Mouse (Mus musculus): ENCODE measurements at regions not wholly inside any gene's neighbourhood (a gene's known extent, or its start where the extent isn't known, plus 50 kb on each side); places are given as distances from the start of the nearest gene placed in this dataset.

DNA sequence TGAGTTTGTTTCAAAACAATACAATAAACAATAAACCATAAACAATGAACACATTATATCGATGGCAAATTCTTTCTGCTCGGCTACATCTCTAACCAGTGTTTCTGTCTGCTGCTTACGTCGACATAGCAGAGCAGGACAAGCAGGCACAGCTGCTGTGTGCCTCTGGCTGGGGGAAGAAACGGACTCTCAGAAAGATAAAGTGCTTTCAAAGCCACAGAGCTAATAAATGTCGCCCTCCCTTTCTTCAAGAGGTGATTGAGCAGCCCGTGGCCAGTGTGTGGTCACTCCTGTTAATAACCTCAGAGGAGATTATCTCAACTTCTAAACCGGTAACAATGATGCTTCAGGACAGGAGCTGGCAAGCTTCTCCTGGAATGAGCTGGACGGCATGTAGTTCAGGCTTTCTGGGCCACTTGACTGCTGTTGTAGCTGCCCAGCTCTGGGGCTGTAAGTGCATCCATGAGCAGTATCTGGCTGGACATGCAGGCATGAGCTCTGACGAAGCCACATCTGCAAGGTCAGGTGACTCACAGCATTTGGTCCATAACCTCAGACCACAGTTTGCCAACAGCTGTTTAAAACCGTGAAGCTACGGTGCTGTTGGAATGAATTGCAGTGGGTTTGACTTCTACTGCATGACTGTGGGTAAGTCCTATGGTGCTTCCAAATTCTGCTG, 55.6 kb downstream of the Evx1 start:
- no peak for DNase-seq (ENCODE audit: low spot score in 2 of 2)

DNA sequence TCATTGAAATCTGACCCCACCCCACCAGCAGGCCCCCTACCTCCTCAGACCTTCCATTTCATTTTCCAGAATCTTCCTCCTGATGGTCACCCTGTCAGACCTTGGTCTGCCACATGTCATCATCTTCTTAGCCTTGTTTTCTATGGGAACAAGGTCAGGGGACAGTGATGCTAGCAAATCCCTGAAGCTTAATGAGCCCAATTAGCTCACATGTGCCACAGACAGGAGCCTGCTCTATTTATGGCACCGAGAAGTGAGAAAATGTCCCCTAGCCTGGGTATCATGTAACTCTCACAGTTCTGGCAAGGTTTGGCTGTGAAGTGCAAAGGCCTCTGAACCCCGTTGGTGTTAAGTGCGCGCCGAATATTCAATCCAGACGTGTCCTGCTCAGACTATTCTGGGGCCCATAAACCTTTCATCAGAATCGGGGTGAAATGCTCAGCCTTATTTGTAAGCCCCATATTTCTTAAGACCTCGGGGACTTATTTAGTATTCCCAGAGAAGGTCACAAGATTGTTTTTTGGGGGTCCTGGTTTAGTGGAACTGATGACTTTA, 57.6 kb downstream of the Evx1 start:
- DNase-seq (ENCODE audit: low spot score in 2 of 2), result no peak

DNA sequence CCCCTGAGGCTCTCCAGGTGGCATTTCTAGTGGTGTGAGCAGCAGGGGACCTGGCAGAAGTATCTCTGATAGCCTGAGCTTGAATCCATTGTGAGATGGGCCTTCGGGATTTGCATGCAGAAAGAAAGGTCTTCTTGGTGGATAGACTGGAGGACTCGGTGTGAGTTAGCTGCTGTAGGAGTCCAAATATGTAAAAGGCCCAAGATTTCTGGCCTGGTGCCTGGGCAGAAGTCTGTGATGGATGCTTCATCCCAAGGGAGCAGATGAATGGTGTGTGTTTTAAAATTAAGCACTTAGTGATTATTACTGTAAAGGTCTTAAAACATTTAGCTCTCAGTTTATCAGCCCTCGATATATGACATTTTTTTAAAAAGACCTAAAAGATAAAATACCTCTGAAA, 65.8 kb downstream of the Evx1 start:
- no peak for DNase-seq (ENCODE audit: low spot score in 2 of 2)

DNA sequence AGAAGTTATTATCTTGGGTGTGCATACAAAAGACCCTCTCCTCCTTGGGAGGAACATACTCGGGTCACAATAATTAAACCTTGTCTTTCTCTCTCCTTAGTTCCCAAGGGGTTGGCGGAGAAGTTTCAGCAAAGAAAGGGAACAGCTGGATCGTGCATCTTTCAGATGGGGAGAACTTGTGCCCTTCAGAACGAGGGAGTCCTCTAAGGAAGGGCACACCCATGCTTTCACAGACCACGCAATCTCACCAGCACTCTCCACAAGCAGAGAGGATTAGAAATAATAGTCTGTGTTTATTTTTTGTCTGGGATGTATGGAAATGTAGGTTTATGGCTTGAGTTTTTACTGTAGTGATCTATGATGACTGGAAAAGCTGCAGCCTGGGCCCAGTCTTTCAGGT, 66.3 kb downstream of the Evx1 start:
- DNase-seq (ENCODE audit: low spot score in 2 of 2), result no peak

DNA sequence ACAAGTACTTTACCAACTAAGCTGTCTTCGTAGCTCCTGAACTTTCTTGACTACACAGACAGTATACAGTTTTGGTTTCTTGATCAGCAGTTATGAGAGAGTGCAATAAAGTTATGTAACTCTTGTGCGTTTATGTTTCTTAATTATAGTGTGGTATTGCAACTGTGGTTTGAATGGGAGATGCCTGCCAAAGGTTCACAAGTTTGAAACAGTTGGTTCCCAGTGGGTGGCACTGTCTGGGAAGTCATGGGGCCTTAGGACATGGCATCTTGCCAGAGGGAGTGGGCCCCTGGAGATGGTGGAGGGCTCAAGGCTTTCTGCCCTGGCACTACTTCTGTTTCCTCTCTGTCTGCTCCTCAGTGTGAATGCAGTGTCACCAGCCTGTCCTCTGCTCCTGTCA, 71.7 kb downstream of the Evx1 start:
- DNase-seq (ENCODE audit: low spot score in 2 of 2), result no peak

DNA sequence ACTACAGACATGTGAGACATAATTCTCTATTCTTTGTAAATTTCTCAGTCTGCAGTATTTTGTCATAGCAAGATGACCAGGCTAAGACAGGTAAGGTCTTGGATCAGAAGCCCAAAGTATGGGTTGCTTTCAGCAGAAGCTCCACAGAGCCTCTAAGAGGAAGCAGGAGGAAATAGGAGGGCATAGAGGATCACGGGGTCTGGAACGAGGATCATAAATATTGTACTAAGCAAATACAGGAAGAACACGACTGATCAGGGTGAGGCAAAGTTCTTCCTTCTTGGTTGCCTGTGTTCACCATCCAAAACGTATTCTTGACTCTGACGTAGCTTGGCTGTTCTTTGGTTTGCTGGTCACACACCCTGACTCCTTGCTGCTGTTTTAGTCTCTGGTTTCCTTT, 88.1 kb downstream of the Evx1 start:
- DNase-seq (ENCODE audit: low spot score in 2 of 2), result no peak

DNA sequence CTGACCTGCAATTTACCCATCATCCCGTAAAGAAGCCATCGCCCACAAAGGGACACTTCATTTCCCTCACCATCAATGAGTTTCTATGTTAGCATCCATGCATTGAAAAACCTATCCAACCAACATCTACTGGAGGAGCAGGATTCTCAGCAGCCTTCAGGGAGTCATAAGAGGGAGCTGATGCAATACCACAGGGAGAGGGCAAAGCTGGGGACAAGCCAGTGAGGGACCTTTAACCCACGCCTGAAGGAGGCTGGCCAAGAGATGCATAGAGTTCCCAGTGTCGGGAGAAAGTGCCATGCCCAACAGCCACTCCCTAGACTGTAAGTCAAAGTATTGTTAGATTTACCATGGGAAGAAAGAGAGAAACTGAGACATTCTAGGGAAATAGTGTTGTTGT, 96.7 kb downstream of the Evx1 start:
- no peak for DNase-seq (ENCODE audit: low spot score in 2 of 2)

DNA sequence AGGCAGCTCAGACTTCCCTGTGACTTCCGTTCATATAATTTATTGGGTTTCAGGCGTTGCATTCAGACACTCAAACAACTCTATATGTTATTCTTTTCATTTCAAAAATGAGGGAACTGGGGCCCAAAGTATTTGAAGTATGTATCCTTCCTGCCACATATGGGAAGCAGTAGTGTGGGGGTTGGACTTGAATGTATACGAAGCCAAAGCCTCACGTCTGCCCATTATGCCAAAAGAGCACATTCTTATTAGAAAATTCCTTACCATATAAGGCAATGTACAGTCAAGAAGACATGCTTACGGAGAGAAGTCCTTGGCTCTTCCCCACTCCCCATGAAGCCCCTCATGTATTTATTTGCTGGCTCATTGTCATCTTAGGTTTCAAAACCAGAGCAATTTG, 97.4 kb downstream of the Evx1 start:
- DNase-seq (ENCODE audit: low spot score in 2 of 2), result no peak

DNA sequence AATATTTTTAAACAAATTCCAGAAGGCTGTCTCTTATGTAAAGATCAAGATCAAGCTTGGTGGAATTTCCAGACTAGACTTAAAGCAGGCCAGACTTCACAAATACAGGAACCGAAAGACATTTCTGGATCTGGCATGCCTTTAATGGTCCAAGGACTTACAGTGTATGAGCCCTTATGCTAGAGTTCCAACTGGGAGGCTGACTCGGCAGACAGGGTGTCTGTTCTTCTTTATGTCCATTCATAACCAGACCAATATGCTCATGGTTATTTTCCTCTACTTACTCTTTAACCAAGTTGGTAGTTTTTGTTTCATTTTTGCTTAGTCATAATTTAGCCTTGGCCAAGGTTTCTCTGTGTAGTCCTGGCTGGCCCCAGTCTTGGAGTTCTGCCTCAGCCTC, 98.0 kb downstream of the Evx1 start:
- DNase-seq (ENCODE audit: low spot score in 2 of 2), result no peak

DNA sequence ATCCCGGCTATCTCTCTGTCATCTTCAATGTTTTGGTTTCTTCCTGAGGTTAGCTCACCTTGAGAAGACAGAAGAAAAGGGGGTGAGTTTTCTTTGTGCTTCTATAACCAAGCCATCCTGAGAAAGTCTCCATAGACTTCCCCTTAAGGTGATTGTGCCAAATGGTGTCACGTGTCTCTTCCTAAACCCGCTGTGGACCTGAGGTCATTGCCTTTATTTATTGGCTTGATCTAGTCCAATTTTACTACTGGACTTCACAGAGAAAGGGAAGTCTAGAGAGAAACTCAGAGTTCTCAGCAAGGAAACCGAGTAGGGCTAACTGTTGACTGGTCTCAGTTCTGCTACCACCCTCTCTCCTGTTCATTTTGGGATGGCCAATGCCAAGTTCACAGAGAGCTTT, 100.3 kb downstream of the Evx1 start:
- DNase-seq (ENCODE audit: low spot score in 2 of 2), result no peak

DNA sequence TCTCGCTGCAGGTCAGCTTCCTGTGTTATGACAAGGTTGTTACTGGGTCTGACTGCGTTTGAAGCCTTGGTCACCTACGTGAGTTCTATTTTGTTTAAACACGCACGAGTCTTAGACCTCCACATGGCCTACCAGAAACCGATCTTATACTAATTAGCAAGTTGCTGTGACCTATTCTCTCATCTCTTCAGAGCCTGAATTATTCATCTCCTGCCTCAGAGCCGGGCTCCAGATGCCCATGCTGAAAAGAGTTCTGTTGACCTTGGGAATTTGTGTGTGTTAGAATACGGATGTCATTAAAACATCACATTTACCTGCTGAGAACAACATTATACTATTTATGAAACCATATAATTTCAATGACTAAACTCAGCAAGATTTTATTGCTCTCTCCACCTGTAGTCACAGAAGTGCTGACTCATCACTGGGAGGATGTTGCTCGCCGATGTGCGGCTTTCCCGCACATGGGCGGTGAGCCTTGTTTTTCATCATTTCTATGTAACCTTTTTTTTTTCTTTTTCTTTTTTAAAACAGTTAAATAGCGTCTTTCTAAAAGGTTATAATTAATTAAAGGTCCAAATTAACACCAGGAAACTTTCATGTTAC, 102.1 kb downstream of the Evx1 start:
- DNase-seq (ENCODE audit: low spot score in 2 of 2), result no peak

DNA sequence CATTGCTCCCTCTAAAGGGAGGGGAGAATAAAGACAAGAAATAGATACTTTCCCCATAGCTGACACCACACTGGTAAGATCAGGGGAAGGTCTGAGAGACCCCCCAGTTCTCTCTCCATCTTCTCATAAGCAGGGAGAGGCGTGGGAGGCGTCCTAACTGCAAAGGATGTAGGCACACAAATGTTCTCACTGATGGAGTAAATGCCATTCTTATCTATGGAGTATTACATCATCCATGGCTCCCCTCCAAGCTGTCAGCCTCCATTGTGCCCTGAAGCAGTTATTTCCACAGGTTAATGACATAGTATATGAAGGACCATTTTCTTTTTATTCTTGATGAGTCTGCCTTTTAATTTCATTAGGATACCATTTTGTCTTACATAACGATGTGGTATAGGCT, 103.2 kb downstream of the Evx1 start:
- no peak for DNase-seq (ENCODE audit: low spot score in 2 of 2)

DNA sequence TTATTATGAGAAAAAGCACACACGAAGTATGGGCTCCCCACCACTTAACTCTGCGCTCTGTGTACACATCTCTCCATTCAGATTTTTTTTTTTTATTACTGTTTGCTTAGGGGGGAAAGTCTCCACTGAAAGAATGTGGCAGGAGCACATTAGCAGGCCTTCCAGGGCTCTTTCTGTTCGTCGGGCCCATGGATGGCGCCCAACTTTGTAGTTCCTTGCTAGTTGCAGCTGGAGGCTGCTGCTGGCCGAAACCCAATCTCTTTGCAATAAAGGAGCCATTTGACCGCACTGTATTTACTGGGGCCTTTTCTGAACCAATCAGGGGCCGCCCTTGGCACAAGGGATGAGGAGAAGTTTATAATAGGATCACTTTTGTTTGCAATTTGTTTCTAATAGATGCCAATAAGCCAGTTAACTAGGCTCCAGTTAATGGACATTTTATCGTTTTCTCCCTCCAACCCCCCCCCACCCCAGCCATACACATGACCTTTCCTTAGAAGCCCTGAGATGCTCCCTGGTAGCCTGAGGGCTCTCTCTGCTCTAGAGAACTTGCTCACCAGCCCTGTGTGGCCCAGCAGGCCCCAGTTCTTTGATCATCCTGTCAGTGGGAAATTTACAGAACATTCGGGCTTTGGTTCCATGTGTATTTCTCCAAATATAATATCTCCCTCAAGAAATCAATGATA, 104.3 kb downstream of the Evx1 start:
- no peak for DNase-seq (ENCODE audit: low spot score in 2 of 2)

DNA sequence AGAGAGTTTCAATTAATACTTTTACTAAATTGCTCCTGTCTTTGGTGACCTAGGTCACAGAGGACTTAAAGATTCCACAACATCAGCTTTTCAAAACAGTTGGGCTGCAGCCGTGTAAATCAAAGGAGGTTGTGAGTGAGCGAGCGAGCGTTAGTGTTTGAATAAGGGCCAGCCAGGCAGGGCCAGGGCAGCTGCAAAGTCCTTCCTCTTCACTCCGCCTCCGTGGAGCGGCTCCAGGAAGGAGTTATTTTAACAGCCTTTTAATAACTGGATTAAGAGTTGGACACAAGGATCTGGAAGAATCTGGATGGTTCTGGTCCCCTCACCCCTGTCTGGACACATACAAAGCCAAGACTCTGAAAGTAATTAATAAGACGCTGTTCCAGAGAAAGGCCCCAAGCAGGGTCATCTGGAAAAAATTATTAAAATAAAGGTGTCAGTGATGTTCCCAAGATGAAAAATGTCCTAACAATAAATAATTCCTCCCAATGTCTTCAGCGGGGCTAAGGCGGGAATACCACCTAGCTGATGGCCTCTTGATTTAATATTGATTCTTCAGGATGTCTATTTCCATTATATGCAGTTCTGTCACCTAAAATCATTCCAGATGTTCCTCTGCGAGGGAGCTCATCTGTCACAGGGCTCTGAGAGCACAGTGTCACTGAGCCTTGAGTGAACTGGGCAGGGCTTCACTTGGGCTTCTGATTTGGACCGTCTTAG, 105.3 kb downstream of the Evx1 start:
- no peak for DNase-seq (ENCODE audit: low spot score in 2 of 2)

DNA sequence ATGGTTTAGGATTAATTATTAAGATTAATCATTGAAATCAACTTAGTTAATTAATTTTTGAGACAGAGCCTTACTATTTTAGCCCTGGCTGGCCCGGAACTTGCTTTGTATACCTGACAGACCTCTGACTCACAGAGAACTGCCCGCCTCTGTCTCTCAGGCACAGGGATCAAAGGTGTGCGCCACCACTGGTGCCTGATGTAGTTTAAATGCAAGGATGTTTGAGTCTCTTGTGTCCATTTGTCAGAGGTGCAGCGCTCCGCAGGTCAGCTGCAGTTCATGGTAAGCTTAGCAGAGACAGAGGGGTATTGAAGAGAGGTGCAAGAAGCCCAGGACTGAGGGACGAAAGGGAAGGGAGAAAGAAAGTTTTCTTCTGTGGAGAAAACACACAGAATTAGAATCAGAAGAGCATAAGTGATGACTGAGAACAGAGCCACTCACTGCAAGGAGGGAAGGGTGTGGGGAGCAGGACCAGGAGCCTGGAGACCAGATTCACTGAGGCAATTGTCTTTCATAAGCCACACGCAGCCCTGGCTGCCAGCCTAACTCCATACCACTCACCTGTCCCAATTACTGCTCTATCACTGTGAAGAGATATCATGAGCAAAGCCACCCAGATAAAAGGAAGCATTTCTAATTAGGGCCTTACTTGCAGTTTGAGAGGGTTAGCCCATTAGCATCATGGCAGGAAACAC, 107.1 kb downstream of the Evx1 start:
- no peak for DNase-seq (ENCODE audit: low spot score in 2 of 2)

DNA sequence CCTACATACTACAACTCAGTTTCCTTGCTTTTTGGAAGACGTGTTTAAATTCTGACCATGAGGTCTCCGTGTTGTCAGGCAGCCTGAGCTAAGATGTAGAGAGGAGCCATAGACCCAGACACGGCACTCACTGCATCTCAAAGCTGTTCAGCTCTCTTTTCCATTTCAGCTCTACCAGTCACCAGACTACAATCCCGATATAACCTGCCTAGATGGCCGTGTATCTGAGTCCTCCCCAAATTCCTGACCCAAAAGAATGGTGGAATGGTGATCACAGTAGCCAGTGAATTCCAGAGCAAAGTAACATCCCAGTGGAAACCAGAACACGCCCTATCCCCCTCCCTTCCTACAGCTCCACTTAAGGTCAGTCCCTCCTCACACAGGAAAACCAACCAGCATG, 108.5 kb downstream of the Evx1 start:
- DNase-seq (ENCODE audit: low spot score in 2 of 2), result no peak

DNA sequence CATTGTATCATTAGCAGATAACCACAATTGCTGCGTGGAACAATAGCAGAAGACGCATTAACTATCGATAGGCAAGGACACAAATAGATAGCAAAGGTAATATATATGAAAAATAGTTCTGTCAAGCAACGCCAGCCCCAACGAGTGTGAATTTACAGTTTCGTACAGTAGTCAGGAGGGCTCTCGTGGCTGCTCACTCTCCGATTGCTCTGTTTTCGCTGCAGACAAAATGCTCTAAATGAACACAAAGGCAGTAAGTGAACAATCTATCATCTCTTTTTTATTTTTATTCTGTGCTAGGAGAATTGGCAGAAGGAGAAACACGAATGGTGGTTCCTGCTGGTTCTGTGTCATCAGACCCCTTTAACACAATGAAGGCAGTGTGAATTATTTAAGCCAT, 109.4 kb downstream of the Evx1 start:
- DNase-seq (ENCODE audit: low spot score in 2 of 2), result no peak

DNA sequence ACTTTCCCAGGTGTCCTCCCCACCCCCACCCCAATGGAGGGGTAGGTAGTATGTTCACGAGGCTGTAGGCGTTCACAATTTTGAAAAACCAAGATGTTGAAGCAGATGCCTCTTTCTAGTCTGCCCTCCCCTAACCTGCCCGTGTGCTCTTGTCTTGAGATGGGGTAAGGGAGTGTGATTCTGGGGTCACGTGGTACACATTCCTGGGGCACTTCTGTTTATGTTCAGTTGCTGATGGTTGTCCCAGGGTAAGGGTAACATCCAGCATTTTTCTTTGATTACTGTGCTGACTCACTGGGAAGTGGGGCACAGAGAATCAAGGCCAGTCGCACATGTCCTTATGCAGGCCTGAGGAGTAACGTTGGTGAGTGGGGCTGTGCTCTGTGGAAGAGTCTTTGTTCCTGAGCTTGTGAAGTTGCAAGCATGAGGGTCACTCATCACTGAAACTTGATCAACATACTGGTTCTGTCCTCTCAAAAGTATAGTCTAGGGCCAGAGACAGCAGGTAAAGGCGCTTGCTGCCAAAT, 110.3 kb downstream of the Evx1 start:
- DNase-seq (ENCODE audit: low spot score in 2 of 2), result no peak

DNA sequence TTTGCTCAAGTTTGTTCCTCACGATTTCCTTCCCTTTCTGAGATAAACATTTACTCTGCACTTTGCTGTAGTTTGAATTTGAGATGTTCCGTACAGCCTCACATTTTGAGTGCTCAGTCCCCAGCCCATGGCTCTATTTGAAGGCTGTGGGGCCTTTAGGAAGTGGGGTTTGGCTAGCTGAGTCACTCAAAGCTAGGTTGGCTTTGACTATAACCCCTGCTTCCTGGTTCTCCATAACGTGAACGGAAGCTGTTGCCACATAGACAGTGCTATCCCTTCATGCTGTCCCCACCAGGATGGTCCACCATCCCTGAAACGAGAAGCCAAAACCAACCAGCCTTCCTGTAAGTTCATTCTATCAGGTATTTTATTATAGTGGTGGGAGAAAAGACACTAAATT, 111.1 kb downstream of the Evx1 start:
- no peak for DNase-seq (ENCODE audit: low spot score in 2 of 2)

DNA sequence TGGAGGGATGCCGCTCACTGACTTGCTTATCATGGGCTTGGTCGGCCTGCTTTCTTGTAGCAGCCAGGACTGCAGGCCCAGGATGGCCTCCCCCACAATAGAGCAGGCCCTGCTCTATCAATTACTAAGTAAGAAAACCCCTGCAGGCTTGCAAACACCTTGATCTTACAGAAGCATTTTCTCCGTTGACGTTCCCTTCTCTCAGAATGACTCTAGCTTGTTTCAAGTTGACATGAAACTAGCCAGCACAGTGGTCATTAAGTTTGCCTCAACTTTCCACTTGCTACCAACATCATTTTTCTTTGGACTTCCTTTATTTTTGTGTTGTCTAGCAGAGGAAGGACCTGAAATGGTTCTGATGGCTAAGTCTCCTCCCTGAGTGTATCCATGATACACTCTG, 111.8 kb downstream of the Evx1 start:
- no peak for DNase-seq (ENCODE audit: low spot score in 2 of 2)

DNA sequence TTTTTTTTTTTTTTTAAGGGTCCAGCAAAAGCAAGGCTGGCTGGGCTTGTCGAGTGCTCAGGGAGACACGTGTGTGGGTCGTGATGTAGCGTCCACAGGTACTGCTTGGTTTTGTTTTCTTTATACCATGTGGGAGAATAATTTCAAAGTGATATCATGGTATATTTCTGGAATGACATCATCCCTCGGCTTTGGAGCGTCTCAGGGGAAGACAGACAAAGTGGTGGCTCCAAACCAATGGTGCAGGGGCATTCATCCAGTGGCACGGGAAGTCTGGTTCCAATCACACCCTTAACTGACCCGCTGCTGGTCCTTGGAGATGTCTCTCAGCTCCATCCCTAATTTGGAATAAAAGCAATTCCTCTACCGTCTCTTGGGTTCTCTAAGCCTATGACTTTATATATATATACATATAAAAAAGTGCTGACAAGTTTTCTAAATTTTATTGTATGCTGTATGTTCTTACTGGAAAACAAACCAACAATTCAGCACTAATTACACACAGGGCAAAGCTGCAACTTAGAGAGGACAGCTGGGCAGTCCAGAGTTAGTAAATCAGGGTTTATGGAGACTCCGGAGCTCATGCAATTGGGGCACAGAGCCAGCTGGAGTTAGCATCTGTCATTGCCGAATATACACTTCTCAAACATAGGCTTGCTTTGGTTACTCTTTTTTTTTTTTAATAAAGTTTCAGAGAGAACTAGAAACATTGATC, 115.3 kb downstream of the Evx1 start:
- peak in 1 of 2 experiments; percentile 12 for DNase-seq (ENCODE audit: low spot score in 2 of 2)

All from right cerebral cortex, adult 2 months (tissue).